In the genomic region with DNA sequence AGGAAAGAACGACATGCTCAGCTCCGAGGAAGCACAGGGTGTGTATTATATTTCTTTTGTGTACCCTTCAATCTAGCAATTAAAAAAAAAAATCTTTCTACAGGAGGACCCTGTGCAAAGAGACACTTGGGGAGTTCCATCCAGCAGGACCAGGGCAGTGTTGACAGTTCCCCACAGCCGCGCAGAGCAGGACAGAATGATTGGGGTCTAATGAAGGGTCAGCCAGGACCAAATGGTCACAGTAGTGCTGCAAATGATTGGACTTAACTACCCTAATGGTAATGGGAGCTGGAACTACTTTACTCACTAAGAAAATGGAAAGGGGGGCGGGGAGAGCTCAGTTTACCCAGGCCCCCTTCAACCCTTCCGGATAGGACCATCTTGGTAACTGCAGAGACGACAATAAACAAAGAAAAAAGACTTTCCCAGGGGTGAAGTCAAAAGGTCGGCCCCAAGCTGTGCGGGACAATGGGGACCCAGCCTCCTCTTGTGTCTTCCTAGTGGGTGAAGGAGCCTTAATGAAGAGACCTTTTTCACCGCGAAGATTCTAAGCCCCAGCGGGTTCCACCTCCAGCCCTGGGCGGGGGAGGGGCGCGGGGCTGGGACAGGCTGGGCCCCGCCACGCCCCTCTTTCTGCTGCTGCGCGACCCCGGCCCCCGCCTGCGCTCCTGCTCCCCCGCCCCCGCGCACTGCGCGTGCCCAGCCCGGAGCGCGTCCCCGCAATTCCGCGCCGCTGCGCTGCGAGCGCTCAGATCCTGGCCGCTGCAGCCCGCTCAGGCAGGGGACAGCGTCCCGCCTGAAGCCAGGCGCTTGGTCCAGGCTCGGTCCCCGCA, we compare ENCODE assay signal across 8 mouse cellular contexts. TPM values are rescaled to one million over a fixed set of nuclear protein-coding genes. Genes with fewer than 3 reads are reported as not detected.
DNase-seq lines count a peak whose midpoint lies in the region; ATAC-seq and TF ChIP-seq lines count a peak whose summit lies in the region.

A gene (plus strand): TSS at position 722 of the 833 bp plus-strand sequence.

- H3K9ac ChIP-seq in heart, embryonic 13.5 days = peak within 1 kb of the TSS; percentile 78

- no peak for TF ChIP-seq CTCF in cortical plate, adult 2 months (IDR thresholded peaks at IDR 0.05; ENCODE audit: extremely low read depth, insufficient read depth, low read length)

- peak; percentile 9 for DNase-seq in urinary bladder, postnatal 14 days (ENCODE audit: low spot score)
- DNase-seq in urinary bladder, postnatal 4 days (ENCODE audit: low spot score in 2 of 2) = no peak
- DNase-seq in layer of hippocampus, postnatal 25 days (ENCODE audit: extremely low spot score in 1 of 2, low spot score in 1 of 2) = peak in 1 of 2 experiments; percentile 61
- DNase-seq in lung, postnatal 4 days = peak; percentile 17 to 51
- peak; percentile 16 to 46 for DNase-seq in right cerebral cortex, postnatal 36 days (ENCODE audit: low spot score in 2 of 2)
- DNase-seq in spleen, postnatal 4 days (ENCODE audit: low spot score in 2 of 2) = no peak

- under 1% methylated on average over 44 of the region's 44 CpGs for WGBS in heart, embryonic 13.5 days

- peaks cover 2% of the 10 kb centered on the region; the same call in 1 of the 2 replicates for H3K4me1 ChIP-seq in cortical plate, adult 2 months (ENCODE audit: control insufficient read depth, insufficient read depth, low read length)
- H3K4me1 ChIP-seq in heart, embryonic 13.5 days = peaks cover 12% of the 10 kb centered on the region

- no peaks in the 10 kb centered on the region for H3K36me3 ChIP-seq in heart, embryonic 13.5 days

- TF ChIP-seq POLR2A in cortical plate, adult 2 months (IDR thresholded peaks at IDR 0.05; ENCODE audit: extremely low read depth, insufficient read depth, low read length) = no peak

- H3K4me2 ChIP-seq in heart, embryonic 13.5 days = peak within 1 kb of the TSS; percentile 98

- no peak within 1 kb of the TSS for H3K27ac ChIP-seq in cortical plate, adult 2 months (ENCODE audit: insufficient read depth, low read length)
- H3K27ac ChIP-seq in heart, embryonic 13.5 days (replicated peaks) = no peak within 1 kb of the TSS

- H3K4me3 ChIP-seq in cortical plate, adult 2 months (ENCODE audit: insufficient read depth, low read length) = peak within 1 kb of the TSS; percentile 64
- H3K4me3 ChIP-seq in heart, embryonic 13.5 days = peak within 1 kb of the TSS; percentile 68

- peak; percentile 78; the same call in 1 of the 2 replicates for ATAC-seq in heart, embryonic 13.5 days (ENCODE audit: extremely low read depth, insufficient number of reproducible peaks, low FRiP score, low TSS enrichment)

- no peaks in the 10 kb centered on the region for H3K9me3 ChIP-seq in heart, embryonic 13.5 days

- H3K27me3 ChIP-seq in heart, embryonic 13.5 days (replicated peaks) = peaks cover 37% of the 10 kb centered on the region

RNA-seq across cellular contexts. Expression of the gene that starts here (rescaled TPM):
- polyA plus RNA-seq in cortical plate, adult 2 months (2012; rRNA removed) = 99.8 and 103 TPM in 2 replicates
- polyA plus RNA-seq in heart, embryonic 13.5 days (2015; fragmentation: Nextera tagmentation; extraction: Ambion mirVana) = 1.2 and 1.3 TPM in 2 replicates
- total RNA-seq in layer of hippocampus, postnatal 25 days (2021) = 100 to 1,000 TPM; 133 to 153 TPM

Comparison
In these comparisons a context has a peak if more than half of its experiments do, and no peak if none do; other contexts are left out.
1. RNA of the gene that starts here (polyA plus RNA-seq): 99.8 to 103 TPM in cortical plate, adult 2 months; 1.2 to 1.3 TPM in heart, embryonic 13.5 days; every median in the first group is over 10 times any median in the second.
2. DNase-seq: peak in urinary bladder, postnatal 14 days (single experiment), lung, postnatal 4 days (2 of 2) and right cerebral cortex, postnatal 36 days (2 of 2); none in urinary bladder, postnatal 4 days (0 of 2) and spleen, postnatal 4 days (0 of 2).